Mouse (Mus musculus): ENCODE measurements around the gene Dusp11.
"Not testable (repeated sequence)": the region's sequence is repeated elsewhere in the genome, so short reads cannot be mapped to it uniquely, and the experiment has no call there.

Gene Dusp11

GRCm38 (mm10) chr6:85895061-85895648 is 66.3 kb downstream of the Dusp11 start:
- DNase-seq (ENCODE audit: low spot score in 2 of 2), result not testable (repeated sequence)

Data from spleen, postnatal 4 days (tissue).